Mouse (Mus musculus): Measurements from ENCODE around the gene Crim1.

The Crim1 gene

DNA sequence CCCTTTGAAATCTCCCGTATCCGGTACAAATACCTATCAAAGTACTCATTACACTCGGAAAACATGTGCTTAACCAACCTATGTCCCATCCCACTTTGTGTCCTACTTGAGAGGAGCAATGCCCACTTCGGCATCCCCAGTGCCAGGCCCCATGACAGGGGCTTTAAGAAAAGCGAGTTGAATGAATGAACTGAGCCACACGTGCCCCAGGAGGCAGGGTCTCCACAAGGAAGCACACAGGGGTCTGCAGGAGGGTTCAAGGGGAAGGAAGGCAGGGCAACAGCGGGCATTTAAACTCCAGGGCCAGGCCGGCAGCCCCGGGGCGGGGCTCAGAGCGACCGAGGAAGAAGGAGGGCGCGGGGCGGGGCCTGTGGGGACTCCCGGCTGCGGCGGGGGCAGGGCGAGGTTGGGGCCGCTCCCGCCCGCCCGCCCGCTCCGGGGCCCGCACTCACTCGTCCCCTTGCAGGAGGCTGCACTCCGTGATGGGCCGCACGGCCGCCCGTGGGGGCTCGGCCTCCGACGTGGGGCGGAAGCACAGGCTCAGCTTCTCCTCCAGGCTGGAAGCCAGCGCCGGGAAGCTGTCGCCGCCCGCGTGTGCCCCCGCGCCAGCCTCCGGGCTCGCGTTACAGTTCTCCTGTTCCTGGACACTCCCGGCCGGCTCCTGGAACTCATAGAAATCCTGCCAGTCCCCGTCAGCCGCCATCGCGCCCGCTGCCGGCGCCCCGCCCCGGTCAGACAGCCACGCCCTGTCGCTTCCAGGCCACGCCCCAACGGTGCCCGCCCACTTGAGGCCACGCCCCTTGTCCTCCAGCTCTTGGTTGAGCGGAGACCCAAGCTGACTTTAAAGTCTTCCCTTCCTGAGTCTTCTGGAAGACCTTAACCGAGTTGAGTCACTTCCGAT is 217.6 kb downstream of the Crim1 start, which contains the start of gene Fez2:
Gene Fez2, minus strand, starts transcription at position 772 of the 901 bp plus-strand sequence.
- peak; percentile 89 for DNase-seq (ENCODE audit: low read depth, low spot score)

GRCm38 (mm10) chr17:78419216-78419615 is 219.2 kb downstream of the Crim1 start:
- DNase-seq (ENCODE audit: low read depth, low spot score): no peak

- no peak for DNase-seq (ENCODE audit: low read depth, low spot score)
Measured at GRCm38 (mm10) chr17:78425026-78425425, 225.0 kb downstream of the Crim1 start.
